Mouse (Mus musculus): ENCODE measurements around the gene Ppp1cb. TPM values are rescaled to one million over a fixed set of nuclear protein-coding genes. Genes with fewer than 3 reads are reported as not detected.

The Ppp1cb gene
- total RNA-seq, 2 experiments from 2014 or later, result 486 TPM

DNA sequence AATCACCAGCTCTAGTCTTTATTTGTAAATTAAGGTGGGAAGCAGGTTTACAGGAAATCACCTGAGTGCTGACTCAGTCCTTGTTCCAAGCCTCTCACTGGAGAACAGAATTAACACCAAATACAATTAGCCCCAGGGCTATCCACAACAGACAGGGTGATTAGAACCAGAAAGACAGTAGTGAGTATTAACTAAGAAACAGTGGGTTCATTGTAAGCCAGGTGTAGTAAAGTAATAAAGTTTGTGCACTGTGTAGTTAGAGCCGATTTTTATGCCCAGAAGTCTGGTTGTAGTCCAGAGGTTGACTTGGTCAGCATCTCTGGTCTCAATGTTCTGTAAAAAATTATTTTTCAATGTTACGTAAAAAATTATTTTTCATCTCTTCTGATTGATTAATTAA, 90.8 kb downstream of the Ppp1cb start:
- H3K4me3 ChIP-seq, result no peak overlapping the region
- intact Hi-C loops (cut with DNase I), result no loop called here
- TF ChIP-seq CTCF (IDR thresholded peaks at IDR 0.05), result no peak
- no peak for DNase-seq
- no peak overlapping the region for H3K27ac ChIP-seq

DNA sequence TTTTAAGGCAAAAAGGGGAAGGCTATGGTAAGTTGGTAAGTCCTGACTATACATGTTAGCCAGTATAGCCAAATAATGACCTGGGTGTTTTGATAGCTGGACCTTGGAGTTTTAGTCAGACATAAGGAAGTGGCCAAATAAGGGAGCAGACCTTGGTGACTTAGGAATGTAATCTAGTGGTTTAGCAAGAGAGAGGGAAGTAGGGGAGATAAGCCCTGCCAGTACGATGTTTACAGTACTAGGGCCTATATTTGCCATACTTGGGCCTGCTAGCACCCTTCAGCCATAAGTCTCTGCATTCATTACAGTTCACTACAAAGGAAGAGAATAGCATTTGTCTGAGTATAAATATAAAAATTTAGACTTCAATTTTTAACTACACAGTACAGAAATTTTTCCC, 106.1 kb downstream of the Ppp1cb start:
- intact Hi-C loops (cut with DNase I), result no loop called here
- no peak for TF ChIP-seq CTCF (IDR thresholded peaks at IDR 0.05)
- Histone ChIP-seq H3K4me3 (no peak overlapping the region), H3K27ac (no peak overlapping the region)
- DNase-seq, result no peak

Other genes starting within 250 kb of the Ppp1cb start
- gene Plb1, start 226.1 kb upstream of the Ppp1cb start, total RNA-seq (2021), result 1 to 10 TPM in 1 of 2 experiments, under 1 TPM in 1; 0.97 to 1.3 TPM
- 1 to 10 TPM; 9.1 to 9.8 TPM for gene Yes1, start 152.3 kb downstream of the Ppp1cb start, total RNA-seq (2021)